Mouse (Mus musculus) R1 (cell line): Measurements from ENCODE around the gene Pak3.
"Not testable (repeated sequence)": the region's sequence is repeated elsewhere in the genome, so short reads cannot be mapped to it uniquely, and the experiment has no call there.

Source experiments
- DNase-seq: peaks from one replicate; pipeline ENCODE4 v3.0.0-alpha.2; 2018; ENCODE audit warnings: low read depth, low spot score

The Pak3 gene

DNA sequence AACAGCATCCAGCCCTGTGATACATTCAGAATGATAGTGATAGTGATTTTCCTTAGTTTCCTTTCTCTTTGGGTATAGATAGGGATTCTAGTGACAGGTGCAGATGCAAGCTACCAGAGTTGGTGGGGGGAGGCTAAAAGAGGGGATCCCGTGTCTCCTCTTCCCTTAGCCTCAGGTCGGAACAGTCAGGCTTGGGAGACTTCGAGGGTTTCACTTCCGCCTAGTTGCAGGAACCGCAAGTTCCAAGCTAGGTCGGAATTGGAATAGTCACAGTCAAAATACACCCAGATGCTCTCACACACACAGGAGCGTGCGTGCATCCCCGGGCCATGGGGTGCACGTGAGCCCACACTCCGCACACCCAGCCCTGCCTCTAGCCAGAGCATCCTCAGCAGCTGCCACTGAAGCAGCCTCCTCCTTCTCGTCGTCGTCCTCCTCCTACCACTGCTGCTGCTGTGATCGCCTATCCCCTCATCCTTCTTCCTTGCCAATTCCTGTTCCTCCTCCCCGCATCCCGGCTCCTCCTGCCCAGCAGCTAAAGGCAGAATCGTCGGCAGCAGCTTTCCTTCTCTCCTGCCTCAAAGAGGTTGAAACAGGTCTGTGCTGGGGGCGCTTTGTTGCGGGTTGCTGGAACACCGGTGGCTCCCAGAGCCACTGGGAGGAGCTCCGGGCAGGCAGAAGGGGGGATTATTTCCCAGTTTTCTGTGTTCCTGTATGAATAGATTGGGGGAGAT is at the start of gene Pak3:
Gene Pak3 (plus strand): TSS at position 424 of the 734 bp plus-strand sequence.
- DNase-seq: peak; percentile 2

DNA sequence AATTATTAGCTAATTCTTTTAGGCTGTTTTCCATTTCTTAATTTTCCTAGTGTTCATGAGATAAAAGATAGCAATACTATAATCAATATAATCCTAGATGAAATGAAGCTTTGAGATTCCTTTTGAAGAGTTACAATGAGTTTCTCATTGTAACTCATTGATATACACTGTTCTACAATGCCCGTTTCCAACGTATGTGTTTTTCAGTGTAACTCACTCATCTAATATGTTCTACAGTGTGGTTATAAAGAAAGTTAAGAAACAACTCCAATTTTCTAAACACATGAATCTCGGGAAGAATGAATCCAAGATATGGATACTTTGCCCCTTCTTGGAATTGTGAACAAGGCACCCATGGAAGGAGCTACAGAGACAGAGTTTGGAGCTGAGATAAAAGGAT is 35.5 kb upstream of the Pak3 start:
- peak; percentile 100 for DNase-seq

DNA sequence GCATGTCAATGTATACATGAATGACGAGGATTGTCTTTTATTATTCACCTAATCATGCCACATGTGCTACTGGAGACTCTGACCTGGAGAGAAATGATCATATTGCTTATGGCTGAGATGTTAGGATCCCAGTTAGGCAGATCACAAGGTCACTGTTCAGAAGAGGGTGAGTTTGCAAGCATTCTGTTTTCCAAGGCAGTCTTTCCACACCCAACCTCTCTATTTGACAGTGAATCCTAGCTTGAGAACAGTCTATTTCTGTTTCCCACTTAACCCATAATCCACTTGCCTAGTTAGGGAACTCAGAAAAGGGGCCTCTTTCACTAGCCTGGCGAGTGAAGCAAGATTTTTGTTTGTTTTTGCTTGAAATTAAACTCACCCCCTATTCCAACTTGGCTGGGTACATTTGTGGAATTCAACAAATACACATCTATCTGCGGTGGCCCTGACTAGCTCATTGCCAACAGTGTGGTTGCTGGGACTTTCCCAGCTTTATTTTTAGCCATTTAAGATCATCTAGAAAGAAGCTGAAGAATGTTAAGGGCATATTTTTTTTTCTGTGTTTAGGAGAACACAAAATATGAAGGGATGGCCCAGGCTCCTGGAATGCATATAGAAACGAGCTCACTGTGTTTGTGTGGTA is 17.2 kb upstream of the Pak3 start:
- DNase-seq: no peak

DNA sequence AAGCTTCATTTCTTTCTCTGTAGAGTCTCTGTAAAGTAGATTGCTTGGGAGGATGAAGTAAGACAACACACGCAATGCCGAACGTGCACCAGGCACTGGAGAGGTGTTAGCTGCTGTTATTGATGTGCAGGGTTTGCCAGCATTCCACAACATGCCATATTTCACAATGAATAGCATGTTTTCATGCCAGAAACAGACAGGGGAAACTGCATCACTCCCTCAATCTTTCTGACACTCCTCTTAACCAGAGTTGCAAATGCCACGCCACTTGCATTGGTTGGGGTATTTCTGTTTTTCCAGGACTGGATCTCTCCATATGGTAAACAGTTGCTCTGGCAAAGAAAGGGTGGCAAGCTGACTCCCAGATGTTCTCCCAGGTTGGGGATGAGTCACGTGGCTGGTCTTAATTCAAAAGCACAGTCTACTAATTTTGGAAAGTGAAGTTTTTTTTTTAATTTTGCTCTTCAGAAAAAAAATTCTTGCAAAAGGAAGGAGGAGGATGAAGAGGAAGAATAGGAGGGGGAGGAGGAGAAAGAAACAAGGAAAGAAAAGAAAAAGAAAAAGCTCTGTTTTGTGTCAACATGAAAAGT is 16.5 kb upstream of the Pak3 start:
- no peak for DNase-seq

DNA sequence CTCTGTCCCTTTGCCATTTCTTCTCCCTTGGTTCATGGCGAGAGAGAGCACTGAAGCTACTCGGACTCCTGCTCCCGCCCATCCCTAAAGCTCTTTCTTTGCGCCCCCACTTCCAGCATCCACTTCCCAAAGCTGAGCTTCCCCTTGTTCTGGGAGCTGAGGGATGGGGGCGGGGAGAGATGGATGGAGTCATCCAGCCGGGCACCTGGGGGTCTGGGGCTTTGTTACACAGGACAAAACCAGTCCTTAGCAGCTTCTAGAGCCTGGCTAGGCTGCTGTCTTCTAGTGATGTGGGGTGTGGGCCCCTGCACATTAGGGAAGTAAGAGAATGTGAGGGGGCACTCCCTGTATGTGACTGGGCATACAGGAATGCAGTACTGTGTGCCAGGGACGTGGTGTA is 526 bp downstream of the Pak3 start:
- DNase-seq: no peak

DNA sequence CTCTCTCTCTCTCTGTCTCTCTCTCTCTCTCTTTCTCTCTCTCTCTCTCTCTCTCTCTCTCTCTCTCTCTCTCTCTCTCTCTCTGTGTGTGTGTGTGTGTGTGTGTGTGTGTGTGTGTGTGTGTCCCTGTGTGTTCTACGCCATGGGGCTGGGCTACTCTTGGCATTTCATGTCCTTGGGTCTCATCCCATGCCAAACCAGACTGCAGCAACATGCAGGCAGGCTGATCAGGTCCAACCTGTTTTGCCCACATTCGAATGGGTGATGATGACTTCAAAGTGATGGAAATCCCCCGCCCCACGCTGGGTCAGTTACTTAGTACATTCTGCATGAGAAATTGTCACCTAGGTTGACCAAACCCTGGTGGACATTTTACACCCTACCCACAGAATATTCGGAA is 1.1 kb downstream of the Pak3 start:
- DNase-seq: not testable (repeated sequence)

DNA sequence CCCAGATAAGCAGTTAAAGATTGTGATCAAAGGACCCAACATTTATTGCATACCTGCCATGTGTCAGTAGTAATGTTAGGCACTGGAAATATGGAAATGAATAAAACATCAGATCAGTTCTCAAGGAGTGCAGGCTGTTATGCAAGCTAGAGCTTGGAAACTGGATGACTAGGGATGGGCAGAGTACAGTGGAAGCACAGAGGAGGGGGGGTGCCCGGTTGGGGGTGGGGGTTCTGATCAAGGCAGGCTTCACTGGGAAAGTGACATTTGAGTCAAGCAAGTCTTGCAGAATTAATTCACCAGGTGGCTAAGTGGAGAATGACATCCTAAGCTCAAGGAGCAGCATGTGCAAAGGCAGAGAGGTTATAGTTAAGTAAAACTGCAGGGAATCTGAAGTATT is 1.8 kb downstream of the Pak3 start:
- DNase-seq: no peak

DNA sequence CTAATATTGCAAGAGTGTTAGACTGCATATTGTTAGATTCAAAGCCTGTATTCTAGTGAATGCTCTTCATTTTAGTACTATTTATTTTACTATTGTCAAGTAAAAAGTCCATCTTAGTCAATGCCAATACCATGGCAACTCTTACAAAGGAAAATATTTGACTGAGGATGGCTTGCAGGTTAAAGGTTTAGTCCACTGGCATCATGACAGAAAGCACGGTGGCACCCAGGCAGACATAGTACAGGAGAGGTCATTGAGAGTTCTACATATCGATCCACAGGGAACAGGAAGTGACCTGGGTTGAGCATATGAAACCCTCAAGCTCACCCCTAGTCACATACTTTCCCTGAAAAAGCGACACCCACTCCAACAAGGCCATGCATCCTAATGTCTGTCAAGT is 13.9 kb downstream of the Pak3 start:
- no peak for DNase-seq

DNA sequence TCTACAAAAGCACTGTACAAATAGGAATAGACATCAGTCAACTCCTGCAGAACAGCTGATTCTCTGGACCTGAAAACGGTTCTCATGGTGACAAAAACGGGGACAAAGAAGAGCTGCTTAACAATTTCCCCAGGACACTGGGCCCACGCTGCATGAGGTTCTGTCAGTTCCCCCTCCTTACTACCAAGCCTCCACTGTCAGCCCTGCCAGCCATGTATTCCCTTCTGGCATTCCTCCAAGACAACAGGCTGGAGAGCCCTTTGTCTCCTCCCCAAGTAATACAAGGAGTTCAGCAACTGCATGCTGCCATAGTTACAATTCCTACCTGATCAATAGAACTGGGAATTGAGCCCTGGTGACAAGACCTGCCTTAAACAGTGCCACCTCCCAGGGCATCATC is 15.2 kb downstream of the Pak3 start:
- no peak for DNase-seq

DNA sequence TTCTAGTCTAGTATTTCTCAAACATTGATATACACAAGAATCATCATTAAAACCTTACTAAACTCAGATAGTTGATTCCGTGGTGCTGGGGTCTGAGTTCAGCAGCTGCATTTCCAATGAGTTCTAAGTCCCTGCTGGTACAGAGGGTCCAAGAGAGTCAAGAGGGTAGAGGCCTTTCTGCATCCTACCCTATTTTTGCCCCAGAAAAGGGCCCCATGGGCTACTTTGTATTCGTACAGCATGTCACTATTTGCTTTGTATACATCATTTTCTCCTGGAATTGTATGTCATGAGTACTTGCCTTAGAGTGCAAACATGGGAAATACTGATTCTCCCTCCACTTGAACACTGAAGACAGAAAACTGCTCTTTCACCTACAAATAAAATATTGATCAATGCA is 24.4 kb downstream of the Pak3 start:
- DNase-seq: no peak

DNA sequence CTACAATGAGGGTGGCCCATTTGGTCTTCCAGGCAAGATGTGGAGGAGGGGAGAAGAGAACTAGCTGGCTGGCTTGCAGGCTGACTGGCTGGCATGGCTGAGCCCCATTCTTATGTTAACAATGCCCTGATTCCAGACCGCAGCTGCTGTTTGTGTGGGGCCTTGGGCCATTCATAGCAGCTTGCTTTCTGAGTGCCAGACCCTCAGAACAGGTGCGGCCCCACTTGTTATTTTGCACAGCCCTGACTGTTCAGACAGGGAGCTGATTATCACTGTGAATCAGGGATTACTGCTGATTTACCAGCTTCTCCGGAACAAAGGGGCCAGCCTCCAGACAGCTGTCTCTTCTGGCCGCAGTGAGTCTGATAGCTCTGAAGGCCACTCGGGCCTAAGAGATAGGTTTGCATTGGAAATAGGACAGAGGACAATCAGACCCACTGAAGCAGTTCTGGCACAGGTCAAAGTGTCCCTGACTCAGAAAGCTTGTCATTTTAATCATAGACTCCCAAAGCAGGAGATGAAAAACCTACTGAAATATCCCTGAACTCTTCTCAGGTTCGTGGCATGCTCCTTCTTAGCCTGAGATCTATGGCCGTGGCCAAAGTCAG is 24.9 kb downstream of the Pak3 start:
- DNase-seq: peak; percentile 65

DNA sequence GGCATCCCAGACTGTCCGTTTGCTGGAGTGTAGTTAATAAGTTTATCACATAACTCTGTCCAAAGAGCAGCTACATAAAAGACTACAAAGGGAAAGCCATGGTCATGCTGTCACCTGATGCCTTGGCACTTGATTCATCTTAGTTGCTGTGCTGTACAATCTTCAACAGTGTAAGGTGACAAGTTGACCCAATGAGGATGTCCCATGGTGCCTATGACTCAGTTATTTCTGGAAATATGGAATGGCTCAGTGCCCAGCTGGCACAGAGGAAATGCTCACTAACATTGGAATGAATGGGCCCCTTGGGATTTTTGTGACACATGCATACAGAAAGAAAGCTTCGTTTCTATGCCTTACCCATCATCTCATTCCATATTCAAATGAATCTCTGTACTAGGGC is 55.3 kb downstream of the Pak3 start:
- no peak for DNase-seq

DNA sequence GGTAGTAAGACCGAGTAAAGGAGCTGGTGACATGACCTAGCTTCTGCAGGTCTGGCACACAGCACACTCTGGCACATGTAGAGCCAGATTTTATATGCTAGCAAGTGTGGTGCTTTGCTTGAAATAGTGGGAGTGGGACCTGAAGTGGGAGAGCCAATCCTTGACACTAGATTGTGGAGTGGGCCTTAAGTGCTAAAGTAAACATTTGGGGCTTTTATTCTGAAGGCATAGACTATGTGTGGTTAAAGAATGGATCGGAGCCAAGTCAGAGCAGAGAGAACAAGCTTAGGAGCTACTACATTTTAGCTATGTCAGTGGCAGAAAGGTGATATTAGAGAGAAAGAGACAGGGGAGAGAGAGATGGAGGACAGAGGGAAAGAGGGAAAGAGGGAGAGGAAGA is 61.5 kb downstream of the Pak3 start:
- DNase-seq: no peak

DNA sequence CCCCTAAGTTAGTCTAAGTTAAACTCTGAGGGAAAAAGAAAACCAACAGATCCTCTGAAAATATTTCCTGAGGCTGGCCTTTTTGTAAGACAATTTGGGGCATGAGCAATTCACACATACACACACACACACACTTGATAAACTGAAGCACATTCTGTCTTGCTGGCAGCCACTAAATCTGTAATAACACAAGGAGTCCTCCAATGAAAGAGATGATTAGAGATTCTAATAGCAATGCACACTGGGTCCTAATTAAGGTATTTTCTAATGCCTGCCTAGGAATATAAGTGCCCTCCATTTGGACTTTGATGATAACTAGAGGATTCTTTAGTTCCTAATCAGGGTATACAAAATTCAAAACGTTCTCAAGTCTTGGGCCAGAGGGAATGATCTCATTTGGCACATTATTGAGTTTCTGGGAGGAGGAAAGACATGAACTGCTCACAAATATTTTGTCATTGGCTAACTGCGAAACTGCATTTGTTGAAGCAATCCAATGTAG is 62.1 kb downstream of the Pak3 start:
- DNase-seq: no peak

DNA sequence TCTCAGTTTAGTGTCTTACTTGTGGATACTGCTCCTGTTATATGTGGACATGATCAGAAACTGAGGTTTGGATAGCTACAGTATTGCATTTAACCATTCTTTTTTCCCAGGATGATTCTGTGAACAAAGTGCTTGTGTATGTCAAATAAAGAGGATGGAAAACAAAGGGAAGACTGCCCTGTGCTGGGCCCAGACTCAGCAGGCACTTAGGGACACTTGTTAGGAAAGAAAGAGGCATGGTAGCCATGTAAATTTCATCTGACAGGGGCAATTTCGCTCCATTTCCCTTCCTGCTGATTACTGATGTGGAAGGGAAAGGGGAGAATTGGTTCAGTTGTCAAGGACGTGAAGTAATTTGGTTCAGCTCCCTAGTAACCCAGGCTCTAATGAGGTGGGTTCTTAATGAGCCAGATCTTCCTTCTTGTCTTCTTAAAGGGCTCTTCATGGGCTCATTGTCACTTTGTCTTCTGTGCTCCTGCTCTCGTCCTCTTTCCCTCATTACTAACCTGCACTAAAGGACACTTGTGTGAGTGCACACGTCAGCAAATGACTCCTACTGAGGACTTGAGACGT is 88.6 kb downstream of the Pak3 start:
- DNase-seq: no peak

DNA sequence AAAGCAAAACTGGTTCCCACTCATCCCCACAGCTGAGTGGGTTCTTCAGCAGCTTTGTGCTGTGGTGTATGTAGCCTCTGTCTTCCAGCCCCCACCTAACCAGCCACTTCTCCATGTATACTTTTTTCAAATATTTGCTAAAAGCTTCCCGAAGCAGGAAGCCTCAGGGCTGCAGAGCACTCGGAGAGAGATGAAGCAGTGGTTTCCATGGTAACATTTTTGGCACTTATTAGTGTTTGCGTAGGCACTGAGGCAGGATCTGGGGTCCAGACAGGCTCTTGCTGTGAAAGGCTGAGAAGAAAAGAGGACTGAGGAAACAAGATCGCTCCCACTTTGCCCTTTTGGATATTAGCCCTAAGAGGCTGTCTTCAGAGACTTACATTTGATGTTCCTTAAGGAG is 100.3 kb downstream of the Pak3 start:
- no peak for DNase-seq

DNA sequence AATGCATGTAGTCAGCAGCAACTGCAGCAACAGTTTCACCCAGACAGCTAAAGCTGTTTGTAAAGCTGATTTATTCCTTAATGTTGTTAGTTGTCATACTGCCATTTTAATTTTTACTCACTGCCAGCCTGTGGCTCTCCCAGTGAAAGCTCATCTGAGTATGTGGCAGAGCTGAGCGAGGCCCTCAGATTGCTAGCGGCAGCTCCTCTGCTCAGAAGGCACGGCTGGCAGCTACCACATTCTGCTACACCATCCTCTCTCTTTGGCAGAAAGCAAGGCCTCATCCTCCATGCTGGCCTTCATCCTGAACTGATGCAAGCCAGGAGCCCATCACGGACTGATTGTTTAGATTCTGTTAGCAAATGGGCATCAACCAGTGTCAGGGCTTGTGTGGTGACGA is 109.4 kb downstream of the Pak3 start:
- DNase-seq: no peak

DNA sequence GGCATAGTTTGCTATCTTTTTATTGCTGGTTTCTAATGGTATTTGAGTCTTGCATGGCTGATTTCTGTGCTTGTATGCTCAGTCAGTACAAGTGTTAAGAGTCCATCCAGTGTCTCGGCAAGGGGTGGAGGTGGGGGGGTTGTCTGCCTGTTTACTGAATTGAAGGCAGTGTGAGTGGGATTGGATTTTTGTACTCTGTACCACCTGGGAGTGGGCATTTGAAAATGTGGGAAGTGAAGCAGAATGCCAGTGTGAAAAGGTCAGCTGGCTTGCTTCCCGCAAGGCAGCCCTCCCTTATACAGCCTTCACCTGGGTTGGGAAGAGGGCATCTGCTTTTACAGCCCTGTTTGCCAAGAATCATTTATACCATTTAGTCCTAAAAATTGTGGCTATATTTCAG is 125.5 kb downstream of the Pak3 start:
- no peak for DNase-seq

DNA sequence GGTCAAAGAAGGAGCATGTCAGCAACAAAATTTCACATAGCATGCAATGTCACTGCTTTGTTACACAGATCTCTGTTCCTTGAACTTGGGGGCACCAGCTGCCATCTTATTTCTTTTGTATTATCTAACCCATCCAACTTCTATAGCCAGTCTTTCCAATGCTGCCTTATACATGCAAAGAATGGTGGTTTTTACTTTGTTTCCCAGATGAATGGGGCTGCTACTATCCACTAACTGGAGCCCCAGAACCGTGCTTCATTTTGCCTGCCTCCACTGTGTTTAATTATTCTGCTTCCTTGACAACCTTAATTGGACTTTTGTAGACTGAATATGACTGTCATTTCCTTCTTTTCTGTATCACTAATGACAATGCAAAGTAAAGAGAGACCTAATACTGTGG is 126.4 kb downstream of the Pak3 start:
- DNase-seq: no peak

DNA sequence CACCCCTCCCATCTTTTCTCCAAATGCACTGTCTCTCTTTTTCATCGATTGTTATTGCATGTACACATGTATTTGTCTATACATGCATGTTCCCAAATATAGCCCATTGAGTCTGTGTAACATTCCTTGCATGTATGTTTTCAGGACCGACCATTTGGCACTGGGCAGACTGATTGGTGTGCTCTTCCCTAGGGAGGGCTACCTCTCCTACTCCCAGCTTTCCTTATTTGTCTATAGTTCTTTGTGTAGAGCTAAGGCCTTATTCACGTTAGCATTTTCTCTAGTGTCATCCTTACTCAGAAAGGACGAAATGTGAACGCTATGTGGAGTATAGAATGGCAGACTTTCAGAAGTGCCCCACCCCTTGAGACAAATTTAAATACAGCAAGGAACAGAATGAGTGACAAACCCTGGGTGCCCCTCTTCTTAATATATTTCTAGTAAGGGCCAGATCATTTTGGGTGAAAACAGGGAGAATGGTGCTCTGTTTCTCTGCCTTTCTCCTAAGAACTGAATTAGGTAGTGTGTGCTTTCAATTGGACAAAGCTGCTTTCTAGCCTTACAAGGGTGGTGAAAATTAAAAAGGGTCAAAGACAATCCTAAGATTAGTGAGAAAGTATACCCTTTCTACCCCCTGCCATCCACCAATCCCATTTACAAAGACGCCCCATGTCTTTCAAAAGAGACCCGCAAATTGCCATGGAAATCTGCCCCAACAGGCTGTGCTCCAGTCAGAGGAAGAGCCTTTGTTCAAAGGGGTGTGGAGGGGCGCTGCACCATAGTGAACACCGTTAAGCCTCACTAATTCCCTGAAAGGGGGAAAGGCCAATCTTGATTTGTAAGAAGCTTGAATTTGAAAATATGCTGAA is 136.2 kb downstream of the Pak3 start:
- DNase-seq: peak; percentile 23

DNA sequence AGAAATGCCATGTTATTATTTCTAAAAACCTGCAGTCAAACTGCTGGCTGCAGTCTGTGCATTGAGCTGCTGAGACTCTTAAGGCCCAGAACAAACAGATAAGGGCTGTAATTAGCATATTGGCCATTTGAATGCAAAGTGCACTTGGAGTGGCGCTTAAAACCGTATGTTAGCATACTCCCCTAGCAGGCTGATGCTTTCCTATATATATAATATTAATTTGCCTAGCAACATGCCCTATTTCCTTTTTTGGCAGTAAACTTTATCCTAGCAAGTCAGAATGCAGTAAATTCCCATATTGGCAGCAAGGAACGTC is 136.7 kb downstream of the Pak3 start:
- no peak for DNase-seq
